Mouse (Mus musculus) cerebellum, postnatal 10 days (tissue): Measurements from ENCODE around the gene Ggt5.

Experiments
- DNase-seq, 2 experiments: peaks; one replicate each; pipeline ENCODE4 v3.0.0; 2021; ENCODE audit warnings: mixed read lengths in 2 of 2

The Ggt5 gene

DNA sequence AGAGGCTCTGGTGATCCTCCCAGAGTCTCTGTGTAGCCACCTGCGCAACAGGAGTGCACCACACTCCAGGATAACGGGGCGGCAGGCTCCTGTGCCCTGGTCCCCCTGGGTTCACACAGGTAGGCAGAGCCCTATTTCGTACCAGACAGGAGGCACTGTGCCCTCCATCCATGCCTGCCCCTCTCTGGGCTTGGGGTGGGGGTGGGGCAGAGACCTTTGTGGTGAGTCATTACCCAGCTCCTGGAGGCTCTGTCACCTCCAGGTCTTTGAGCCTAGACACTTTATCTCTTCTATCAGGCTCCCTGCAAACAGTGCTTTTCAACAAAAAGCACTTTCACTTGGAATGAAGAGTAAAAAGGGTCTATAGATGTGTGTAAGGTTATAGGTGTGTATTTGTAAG is 20.3 kb upstream of the Ggt5 start:
- DNase-seq, result no peak

GRCm38 (mm10) chr10:75570981-75571657 is 18.0 kb upstream of the Ggt5 start:
- no peak for DNase-seq

DNA sequence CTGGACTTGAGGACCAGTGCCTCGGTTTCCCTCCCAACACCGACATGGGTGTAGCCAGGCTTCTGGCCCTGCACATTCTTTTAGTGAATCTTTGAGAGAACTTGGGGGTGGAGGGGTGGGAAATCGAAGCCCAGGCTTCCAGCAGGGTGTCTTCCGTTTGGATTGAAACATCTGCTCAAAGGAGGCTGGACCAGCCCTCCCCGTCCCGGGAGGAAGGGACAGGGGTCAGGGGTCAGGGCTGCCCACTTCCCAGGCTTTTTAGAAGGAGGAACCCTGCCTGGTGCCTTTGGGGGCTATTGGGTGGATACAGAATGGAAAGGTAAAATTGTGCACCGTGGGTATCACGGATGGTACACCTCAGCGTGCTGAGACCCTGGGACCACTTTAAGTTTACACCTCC is 17.2 kb upstream of the Ggt5 start:
- no peak for DNase-seq

DNA sequence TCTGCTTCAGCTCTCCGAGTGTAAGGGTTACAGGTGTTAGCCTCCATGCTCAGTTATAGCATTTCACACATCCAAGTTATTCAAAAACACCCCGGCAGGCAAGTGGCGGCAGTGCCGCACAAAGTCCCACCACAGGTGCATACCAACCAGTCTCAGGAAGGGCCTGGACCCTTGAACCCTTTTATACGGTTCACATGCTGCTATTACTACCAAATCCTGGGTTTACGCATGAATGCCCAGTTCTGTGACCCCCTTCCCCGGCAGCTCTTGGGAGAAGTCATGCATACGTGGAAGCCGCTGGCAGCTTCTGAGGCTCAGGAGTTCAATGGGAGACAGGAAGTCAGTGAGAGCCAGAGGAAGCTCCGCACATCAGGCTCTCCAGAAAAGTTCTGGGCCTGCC is 16.0 kb upstream of the Ggt5 start:
- DNase-seq, result no peak

DNA sequence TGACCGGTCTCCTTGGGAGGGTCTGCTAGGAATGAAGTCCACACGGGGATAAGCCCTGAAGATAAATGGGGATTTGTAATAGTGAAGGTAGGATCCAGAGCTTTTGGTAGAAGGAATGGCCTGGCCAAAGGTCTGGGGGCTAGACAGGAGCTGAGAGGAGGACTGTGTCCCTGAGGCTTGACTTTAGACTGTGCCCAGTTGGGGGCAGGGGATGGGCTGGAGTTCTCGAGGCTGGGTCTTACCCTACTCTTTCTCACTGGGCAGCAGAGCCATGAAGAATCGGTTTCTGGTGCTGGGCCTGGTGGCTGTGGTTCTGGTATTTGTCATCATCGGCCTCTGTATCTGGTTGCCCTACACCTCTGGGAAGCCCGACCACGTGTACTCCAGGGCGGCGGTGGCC is 15.2 kb upstream of the Ggt5 start:
- DNase-seq, result no peak

- no peak for DNase-seq
Observed at GRCm38 (mm10) chr10:75579129-75579528, 10.0 kb upstream of the Ggt5 start.

GRCm38 (mm10) chr10:75585876-75586552 is 3.1 kb upstream of the Ggt5 start:
- peak; percentile 94 to 97 for DNase-seq

- DNase-seq, result no peak
Observed at GRCm38 (mm10) chr10:75586553-75586879, 2.6 kb upstream of the Ggt5 start.

- DNase-seq, result no peak
Observed at GRCm38 (mm10) chr10:75587781-75588180, 1.4 kb upstream of the Ggt5 start.

DNA sequence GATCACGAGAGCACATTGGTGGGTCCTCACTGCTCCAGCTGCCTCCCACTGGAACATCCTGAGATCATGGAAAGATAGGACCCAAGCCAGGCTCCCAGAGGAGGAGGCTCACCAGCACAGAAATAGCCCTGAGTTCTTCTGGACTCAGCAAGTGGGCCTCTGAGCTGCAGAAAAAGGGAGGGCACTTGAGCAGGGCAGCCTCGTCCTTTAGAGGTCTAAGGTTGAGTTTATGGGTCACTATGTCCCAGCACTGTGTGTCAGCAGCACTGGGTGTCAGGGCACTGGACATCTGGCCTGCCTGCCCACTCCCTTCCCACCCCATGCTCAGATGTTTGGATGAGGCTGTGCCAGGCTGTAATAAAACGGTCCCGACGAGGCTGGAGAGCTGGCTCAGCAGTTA is 804 bp upstream of the Ggt5 start:
- no peak for DNase-seq

DNA sequence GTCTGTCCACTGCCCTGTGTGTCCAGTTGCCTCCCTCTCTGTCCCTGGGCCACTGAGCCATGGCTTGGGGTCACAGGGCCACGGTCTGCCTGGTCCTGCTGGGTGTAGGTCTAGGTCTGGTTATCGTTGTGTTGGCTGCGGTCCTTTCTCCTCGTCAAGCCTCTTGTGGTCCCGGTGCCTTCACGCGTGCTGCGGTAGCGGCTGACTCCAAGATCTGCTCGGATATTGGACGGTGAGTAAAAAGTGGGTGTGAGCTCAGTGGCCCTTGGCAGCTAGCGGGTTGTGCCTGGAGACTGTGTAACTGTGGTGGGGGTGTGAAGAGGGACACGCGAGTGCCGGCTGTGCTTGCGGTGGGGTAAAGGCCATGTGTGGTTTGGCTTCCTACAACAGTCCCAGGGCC is 511 bp downstream of the Ggt5 start:
- DNase-seq, result no peak

DNA sequence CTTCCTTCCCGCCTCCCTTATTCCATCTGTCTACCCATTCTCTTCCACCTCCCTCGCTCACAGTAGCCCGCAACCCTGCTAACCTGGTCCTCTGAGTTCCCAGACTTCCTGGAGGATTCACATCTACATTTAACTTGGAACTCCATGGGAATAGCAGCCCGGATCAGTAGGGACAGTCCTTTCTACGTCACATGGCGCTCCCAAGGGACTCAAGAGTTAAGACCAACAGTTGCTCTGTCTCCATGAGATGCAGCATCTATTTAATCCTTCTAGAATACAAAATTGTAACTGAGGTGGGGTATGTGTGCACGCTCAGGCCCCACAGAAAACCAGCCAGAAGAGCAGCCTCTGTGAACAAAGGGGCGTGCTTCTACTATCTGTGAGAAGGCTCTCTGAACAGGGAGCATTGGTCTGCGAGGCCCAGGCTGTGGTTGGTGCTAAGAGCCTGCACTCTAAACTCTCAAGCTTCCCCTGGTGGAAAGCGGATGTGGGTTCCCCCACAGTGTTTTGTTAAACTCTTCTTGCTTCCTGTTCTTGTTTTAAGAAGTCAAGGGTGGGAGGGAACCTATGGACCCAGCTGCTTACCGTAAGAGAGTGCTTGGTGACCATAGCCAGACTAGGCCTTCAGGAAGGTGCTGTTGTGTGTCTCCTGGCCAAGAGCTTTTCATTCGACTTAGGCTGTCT is 2.2 kb downstream of the Ggt5 start:
- no peak for DNase-seq

- no peak for DNase-seq
Observed at GRCm38 (mm10) chr10:75592585-75592984, 3.4 kb downstream of the Ggt5 start.

DNA sequence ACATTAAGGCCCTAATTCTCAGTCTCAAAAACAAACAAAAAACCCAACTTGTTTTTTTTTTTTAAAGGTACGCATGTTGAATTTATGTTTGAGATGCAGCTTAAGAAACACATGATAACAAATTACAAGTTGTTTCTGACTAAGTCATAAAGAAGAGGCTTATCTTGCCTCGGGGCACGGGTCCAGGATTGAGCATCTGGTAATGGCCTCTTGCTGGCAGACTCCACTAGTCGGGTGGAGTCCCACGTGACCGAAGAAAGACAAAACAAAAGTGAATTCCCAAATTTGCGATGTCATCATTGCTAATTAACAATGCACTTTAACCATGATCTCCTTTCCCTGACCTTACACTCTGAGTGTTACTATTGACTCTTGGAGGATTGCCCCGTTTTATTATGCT is 6.8 kb downstream of the Ggt5 start:
- DNase-seq, result peak; percentile 84 to 89

DNA sequence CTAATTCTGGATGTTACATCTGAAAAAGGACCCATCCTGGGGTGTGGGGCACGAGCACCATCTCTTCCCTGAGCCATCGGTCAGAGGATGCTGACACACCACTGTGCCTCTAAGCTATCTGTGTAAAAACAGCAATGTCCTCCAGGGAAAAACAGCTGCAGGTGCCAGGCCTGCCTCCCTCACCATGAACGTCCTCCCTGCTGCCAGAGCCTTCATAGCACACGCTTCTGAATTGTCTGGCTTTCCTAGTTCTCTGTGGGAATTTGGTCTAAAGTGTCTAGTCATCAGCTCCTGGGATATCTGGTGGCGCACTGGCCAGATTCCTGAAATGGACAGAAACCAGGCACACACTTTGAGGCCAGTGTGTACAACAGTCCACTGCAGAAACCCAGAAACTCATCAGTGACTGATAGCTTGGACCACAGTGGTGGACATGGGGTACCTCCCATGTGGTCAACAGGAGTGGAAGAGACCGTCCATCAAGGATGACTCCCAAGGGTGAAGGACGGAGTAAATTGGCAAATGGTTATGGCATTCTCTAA is 11.1 kb downstream of the Ggt5 start:
- no peak for DNase-seq

GRCm38 (mm10) chr10:75605162-75605846 is 16.2 kb downstream of the Ggt5 start:
- no peak for DNase-seq

DNA sequence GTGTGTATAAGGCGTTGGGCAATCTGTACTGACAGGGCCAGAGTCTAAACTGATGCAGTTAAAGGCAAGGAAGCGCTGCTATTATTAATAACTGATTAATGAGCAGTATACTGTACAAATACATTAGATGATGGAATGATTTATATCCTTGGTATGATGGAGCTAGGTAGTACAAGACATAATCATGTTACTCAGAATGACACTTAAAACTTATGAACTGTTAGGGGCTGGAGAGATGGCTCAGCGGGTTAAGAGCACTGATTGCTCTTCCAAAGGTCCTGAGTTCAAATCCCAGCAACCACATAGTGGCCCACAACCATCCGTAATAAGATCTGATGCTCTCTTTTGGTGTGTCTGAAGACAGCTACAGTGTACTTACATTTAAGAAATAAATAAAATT is 18.1 kb downstream of the Ggt5 start:
- no peak for DNase-seq

DNA sequence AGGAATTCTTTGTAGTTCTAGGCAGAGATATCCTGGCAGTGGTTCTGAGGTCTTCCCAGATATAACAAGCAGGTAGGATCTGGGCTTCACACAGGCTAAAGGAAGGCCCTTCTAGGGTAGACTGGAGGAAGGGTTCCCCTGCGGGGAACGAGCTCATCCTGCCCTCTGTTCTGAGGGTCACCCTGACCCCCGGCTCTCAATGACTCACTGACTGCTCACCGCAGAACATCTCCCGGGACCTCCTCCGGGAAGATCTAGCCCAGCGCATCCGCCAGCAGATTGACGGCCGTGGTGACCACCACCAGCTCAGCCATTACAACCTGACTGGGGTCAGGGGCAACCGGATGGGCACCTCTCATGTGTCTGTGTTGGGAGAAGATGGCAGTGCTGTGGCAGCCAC is 19.8 kb downstream of the Ggt5 start:
- DNase-seq, result no peak

- no peak for DNase-seq
Observed at GRCm38 (mm10) chr10:75610486-75610885, 21.3 kb downstream of the Ggt5 start.

DNA sequence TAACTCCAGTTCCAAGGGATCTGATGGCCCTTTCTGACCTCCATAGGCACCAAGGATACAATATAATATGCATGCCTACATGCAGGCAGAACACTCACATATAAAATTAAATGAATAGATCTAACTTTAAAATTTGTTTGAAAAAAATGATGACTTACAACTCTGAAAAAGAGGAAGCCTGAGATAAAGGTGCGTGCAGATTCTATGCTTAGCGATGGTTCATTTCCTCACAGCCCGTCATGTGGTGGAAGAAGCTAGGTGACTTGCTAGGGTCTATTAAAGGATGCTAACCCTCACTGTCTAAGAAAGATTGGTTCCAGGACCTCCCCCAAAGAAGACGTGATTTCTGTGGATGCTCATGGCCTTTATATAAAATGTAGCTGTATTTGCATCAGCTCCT is 26.9 kb downstream of the Ggt5 start:
- no peak for DNase-seq

- no peak for DNase-seq
Observed at GRCm38 (mm10) chr10:75620818-75621217, 31.7 kb downstream of the Ggt5 start.

GRCm38 (mm10) chr10:75625920-75626319 is 36.8 kb downstream of the Ggt5 start:
- no peak for DNase-seq

DNA sequence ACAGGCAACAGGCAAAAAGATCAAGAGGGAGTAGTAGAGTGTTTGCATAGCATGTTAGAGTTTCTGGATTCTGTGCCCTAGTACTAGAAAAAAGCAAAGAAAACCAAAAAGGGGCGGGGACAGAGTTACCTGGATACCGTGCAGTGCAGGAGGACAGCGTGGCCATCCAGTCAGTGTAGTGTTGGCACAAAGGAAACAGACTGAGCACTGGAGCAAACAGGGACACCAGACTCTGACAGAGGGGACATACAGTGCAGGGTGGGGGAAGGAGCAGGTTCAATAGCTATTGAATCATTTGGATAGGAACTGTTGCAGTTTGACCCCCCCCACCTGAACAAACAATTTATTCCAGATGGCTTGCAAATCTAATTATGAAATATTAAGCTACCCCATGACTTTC is 37.9 kb downstream of the Ggt5 start:
- no peak for DNase-seq

DNA sequence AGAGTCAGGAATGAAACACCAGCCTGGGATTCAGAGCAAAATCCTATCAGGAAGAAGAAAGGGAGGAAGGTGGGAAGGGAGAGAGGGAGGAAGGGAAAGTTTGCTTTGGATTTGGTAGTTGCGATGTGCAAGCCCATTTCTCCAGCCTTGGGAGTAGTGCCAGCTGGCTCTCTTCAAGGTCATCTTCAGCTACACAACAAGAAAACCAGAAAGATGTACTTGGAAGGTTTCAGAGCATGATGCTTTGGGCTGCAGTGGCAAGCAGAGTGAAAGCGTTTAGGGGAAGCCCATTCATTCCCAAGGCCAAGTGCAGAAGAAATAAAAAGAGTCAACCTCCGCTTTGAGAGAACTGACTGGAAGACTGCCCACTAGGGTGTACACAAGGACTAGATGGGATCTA is 38.4 kb downstream of the Ggt5 start:
- peak in 1 of 2 experiments; percentile 11 for DNase-seq
